ENCODE assay signal across 8 mouse cellular contexts in the genomic region with DNA sequence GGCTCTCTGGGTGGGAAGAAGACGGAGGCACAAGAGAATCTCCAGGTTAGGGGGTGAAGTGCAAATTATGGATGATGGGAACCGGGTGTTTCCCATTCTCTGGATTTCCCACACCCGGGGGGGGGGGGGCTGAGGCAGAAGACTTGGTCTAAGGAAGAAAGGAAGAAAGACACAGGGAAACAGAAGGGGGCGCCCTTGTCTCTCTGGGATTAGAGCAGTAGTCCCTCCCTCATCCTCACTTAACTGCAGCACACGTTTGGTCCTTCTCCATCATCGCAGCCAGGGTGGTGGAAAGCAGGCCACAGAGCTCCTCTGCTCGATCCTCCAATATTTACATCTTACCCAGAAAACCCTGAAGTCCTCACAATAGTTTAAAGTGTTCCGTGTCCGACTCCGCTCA. TPM values are rescaled to one million over a fixed set of nuclear protein-coding genes. Genes with fewer than 3 reads are reported as not detected.
DNase-seq lines count a peak whose midpoint lies in the region; ATAC-seq and TF ChIP-seq lines count a peak whose summit lies in the region.

No protein-coding gene starts in this region.

- H3K9me3 ChIP-seq in liver, embryonic 13.5 days (replicated peaks): no peaks in the 10 kb centered on the region

- no peak overlapping the region for H3K4me2 ChIP-seq in liver, embryonic 13.5 days

- no peak overlapping the region for H3K4me3 ChIP-seq in gastrocnemius, adult 2 months
- no peak overlapping the region for H3K4me3 ChIP-seq in liver, embryonic 13.5 days (replicated peaks)

- peak; percentile 68 for TF ChIP-seq CTCF in gastrocnemius, adult 2 months (IDR thresholded peaks at IDR 0.05)

- WGBS in liver, embryonic 13.5 days (ENCODE audit: insufficient replicate concordance): 33% methylated on average over 10 of the region's 10 CpGs

- no peaks in the 10 kb centered on the region for H3K36me3 ChIP-seq in liver, embryonic 13.5 days

- peaks cover 25% of the 10 kb centered on the region for H3K4me1 ChIP-seq in liver, embryonic 13.5 days (replicated peaks)

- no peak overlapping the region for H3K27ac ChIP-seq in gastrocnemius, adult 2 months
- H3K27ac ChIP-seq in liver, embryonic 13.5 days: no peak overlapping the region

- ATAC-seq in liver, embryonic 13.5 days (ENCODE audit: low read depth): peak; percentile 63; the same call in 1 of the 2 replicates

- no peak overlapping the region for H3K9ac ChIP-seq in liver, embryonic 13.5 days

- H3K27me3 ChIP-seq in liver, embryonic 13.5 days: peaks cover 5% of the 10 kb centered on the region

- DNase-seq in 416B (ENCODE audit: low read depth) (peak; percentile 73), MEL-GATA-1-ER (ENCODE audit: extremely low read depth, low read depth) (peak; percentile 55)
- DNase-seq in cerebellum, adult 9-11 months: peak; percentile 20
- DNase-seq in gastrocnemius, adult 2 months: peak; percentile 73
- DNase-seq in kidney, postnatal 14 days: peak; percentile 82
- peak; percentile 66 for DNase-seq in liver, embryonic 13.5 days
- DNase-seq in retina, postnatal 7 days (ENCODE audit: low read depth, low spot score): peak; percentile 14
- DNase-seq in urinary bladder, postnatal 36 days (ENCODE audit: low spot score in 2 of 2): peak; percentile 42 to 65

- intact Hi-C loops in gastrocnemius, adult 2 months (cut with DNase I): loop anchor here (2.0 kb wide), 1 partner anchor 186 kb away; no protein-coding TSS in a partner anchor

RNA-seq across cellular contexts. Expression of gene Tomm7, which starts 46.8 kb away (rescaled TPM):
- total RNA-seq in gastrocnemius, adult 2 months (2021): 10 to 100 TPM; 64.1 to 74.4 TPM
- 93.8 and 94.0 TPM in 2 replicates for polyA plus RNA-seq in liver, embryonic 13.5 days (2015; fragmentation: Nextera tagmentation; extraction: Ambion mirVana)

Comparison
In these comparisons a context has a peak if more than half of its experiments do, and no peak if none do; other contexts are left out.
1. DNase-seq: peak in every context shown above with its lines; median percentile 82 in kidney, postnatal 14 days; 73 in 416B; 73 in gastrocnemius, adult 2 months; 66 in liver, embryonic 13.5 days; 55 in MEL-GATA-1-ER; 54 in urinary bladder, postnatal 36 days; 20 in cerebellum, adult 9-11 months; 14 in retina, postnatal 7 days.